Mouse (Mus musculus) megakaryocyte, embryonic 14.5 days (primary cell): ENCODE results near the gene Ube2e1. TPM values are rescaled to one million over a fixed set of nuclear protein-coding genes. Genes with fewer than 3 reads are reported as not detected.

Source experiments
- H3K27me3 ChIP-seq: replicated peaks from 2 replicates; pipeline ENCODE3; 2012; ENCODE audit warnings: inconsistent platforms
- H3K36me3 ChIP-seq: replicated peaks from 2 replicates; pipeline ENCODE3; 2012; ENCODE audit warnings: low read length, inconsistent platforms, mixed read lengths
- H3K4me1 ChIP-seq: 2 replicates; pipeline ENCODE4 v1.6.1; 2012; ENCODE audit warnings: inconsistent platforms
- H3K4me3 ChIP-seq: replicated peaks from 2 replicates; pipeline ENCODE3; 2012; ENCODE audit warnings: moderate library complexity, mild to moderate bottlenecking, inconsistent platforms
- H3K9me3 ChIP-seq: 2 replicates; pipeline ENCODE4 v1.6.1; 2012; ENCODE audit warnings: inconsistent platforms
- FLI1 ChIP-seq: IDR thresholded peaks from 2 replicates; pipeline ENCODE4 v1.6.1; 2012; ENCODE audit warnings: low read length, inconsistent platforms, mixed read lengths
- GATA1 ChIP-seq: IDR thresholded peaks from 3 replicates; pipeline ENCODE4 v1.6.1; 2012; ENCODE audit warnings: mixed read lengths, low read length, inconsistent platforms, borderline replicate concordance
- polyA plus RNA-seq: library from polyadenylated mRNA; stranded (reverse); fragments of >175 nt; gene quantifications from 2 replicates; pipeline ENCODE4 v1.2.3, GENCODE M21; 2012; ENCODE audit warnings: low replicate concordance; ENCODE audit not compliant: insufficient read depth

The Ube2e1 gene
- polyA plus RNA-seq, 1 experiment: 51.6 TPM

- Histone ChIP-seq H3K4me1 (peaks cover 50% of the 10 kb centered on the region), H3K27me3 (no peaks in the 10 kb centered on the region), H3K9me3 (no peaks in the 10 kb centered on the region), H3K36me3 (peaks cover 34% of the 10 kb centered on the region), H3K4me3 (peak overlapping the region; percentile 95)
- no peak for TF ChIP-seq GATA1
- TF ChIP-seq FLI1: no peak
Observed at GRCm38 (mm10) chr14:18330789-18331692, 618 bp downstream of the Ube2e1 start.

- TF ChIP-seq GATA1: no peak
- TF ChIP-seq FLI1: no peak
- Histone ChIP-seq H3K4me1 (peaks cover 38% of the 10 kb centered on the region), H3K36me3 (peaks cover 56% of the 10 kb centered on the region), H3K27me3 (no peaks in the 10 kb centered on the region), H3K9me3 (no peaks in the 10 kb centered on the region), H3K4me3 (peak overlapping the region; percentile 84)
Observed at GRCm38 (mm10) chr14:18326968-18327672, 4.5 kb downstream of the Ube2e1 start.

GRCm38 (mm10) chr14:18317457-18318411 is 13.9 kb downstream of the Ube2e1 start:
- Histone ChIP-seq H3K9me3 (no peaks in the 10 kb centered on the region), H3K4me1 (peaks cover 61% of the 10 kb centered on the region), H3K27me3 (no peaks in the 10 kb centered on the region), H3K36me3 (peaks cover 52% of the 10 kb centered on the region), H3K4me3 (no peak overlapping the region)
- TF ChIP-seq FLI1 (no peak), GATA1 (no peak)

- Histone ChIP-seq H3K27me3 (no peaks in the 10 kb centered on the region), H3K36me3 (peaks cover 29% of the 10 kb centered on the region), H3K9me3 (no peaks in the 10 kb centered on the region), H3K4me3 (no peak overlapping the region), H3K4me1 (peaks cover 69% of the 10 kb centered on the region)
- no peak for TF ChIP-seq GATA1
- TF ChIP-seq FLI1: no peak
Observed at GRCm38 (mm10) chr14:18304165-18304564, 27.5 kb downstream of the Ube2e1 start.

DNA sequence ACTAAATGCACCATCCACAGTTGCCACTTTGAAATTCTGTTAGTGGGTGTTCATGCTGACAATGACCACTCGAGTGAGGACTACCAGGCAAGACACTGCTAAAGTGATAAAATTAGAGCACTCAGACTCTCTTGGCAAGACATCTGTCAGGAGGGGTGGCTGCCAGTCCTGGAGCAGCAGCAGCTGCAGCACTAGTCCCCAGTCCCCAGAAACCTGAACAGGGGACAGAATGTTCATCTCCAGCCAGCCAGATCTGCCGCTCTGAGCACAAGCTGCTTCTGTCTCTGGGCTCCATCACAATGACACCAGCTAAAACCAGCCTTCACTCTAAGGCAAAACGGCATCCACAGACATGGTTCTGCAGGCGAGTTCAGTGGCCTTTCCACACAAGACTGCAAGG is 28.4 kb downstream of the Ube2e1 start:
- no peaks in the 10 kb centered on the region for H3K27me3 ChIP-seq
- H3K9me3 ChIP-seq: no peaks in the 10 kb centered on the region
- TF ChIP-seq FLI1 (no peak), GATA1 (no peak)
- H3K4me3 ChIP-seq: no peak overlapping the region
- H3K36me3 ChIP-seq: peaks cover 37% of the 10 kb centered on the region
- peaks cover 73% of the 10 kb centered on the region for H3K4me1 ChIP-seq

- H3K4me1 ChIP-seq: peaks cover 72% of the 10 kb centered on the region
- no peaks in the 10 kb centered on the region for H3K9me3 ChIP-seq
- H3K27me3 ChIP-seq: no peaks in the 10 kb centered on the region
- H3K36me3 ChIP-seq: peaks cover 40% of the 10 kb centered on the region
- no peak for TF ChIP-seq GATA1
- TF ChIP-seq FLI1: no peak
- H3K4me3 ChIP-seq: no peak overlapping the region
Observed at GRCm38 (mm10) chr14:18302750-18303149, 28.9 kb downstream of the Ube2e1 start.

DNA sequence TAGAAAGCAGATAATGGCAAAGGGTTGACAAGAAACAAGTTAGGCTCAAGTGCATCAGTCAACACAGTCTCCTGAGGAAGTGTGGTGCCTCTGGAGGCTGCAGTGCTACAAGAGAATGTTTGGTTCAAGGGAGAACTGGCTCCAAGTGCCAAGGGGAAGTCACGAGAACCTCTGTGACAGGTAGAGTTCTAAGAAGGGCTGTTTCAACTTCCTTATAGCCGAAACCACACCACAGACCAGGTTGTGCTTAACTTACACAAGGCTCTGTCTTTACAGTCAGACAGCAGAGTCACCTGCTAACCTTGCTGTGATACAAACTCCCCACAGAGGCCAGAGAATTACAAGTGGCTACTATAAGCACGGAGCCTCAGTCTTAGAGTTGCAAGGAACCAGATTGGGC is 30.1 kb downstream of the Ube2e1 start:
- Histone ChIP-seq H3K36me3 (peaks cover 38% of the 10 kb centered on the region), H3K9me3 (no peaks in the 10 kb centered on the region), H3K4me1 (peaks cover 79% of the 10 kb centered on the region), H3K27me3 (no peaks in the 10 kb centered on the region), H3K4me3 (peak overlapping the region; percentile 24)
- no peak for TF ChIP-seq GATA1
- TF ChIP-seq FLI1: no peak

DNA sequence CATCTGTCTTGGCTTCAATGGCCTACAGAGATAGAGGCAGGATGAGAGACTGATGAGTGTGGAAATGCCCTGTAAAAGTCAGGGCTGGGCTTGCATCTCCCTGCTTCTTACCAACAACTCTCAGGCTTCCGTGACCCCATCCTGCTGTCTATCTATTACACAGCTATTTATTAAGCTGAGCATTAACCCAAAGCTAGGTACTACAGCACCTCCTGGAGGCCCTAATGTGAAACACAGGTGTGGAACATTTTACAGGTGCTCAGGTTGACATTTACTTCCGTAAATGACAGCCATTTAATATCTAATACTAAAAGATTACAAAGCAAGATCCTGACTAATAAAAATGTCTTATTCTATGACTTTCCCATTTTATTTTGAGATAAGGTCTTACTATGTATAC is 31.0 kb downstream of the Ube2e1 start:
- Histone ChIP-seq H3K9me3 (no peaks in the 10 kb centered on the region), H3K4me3 (no peak overlapping the region), H3K36me3 (peaks cover 29% of the 10 kb centered on the region), H3K4me1 (peaks cover 76% of the 10 kb centered on the region), H3K27me3 (no peaks in the 10 kb centered on the region)
- no peak for TF ChIP-seq GATA1
- TF ChIP-seq FLI1: no peak

GRCm38 (mm10) chr14:18298874-18299273 is 32.8 kb downstream of the Ube2e1 start:
- Histone ChIP-seq H3K27me3 (no peaks in the 10 kb centered on the region), H3K9me3 (no peaks in the 10 kb centered on the region), H3K4me1 (peaks cover 80% of the 10 kb centered on the region), H3K4me3 (peak overlapping the region; percentile 9), H3K36me3 (peaks cover 22% of the 10 kb centered on the region)
- no peak for TF ChIP-seq GATA1
- TF ChIP-seq FLI1: no peak

- Histone ChIP-seq H3K9me3 (no peaks in the 10 kb centered on the region), H3K4me1 (peaks cover 80% of the 10 kb centered on the region), H3K4me3 (no peak overlapping the region), H3K36me3 (peaks cover 17% of the 10 kb centered on the region), H3K27me3 (no peaks in the 10 kb centered on the region)
- TF ChIP-seq FLI1: no peak
- no peak for TF ChIP-seq GATA1
Observed at GRCm38 (mm10) chr14:18297441-18297840, 34.2 kb downstream of the Ube2e1 start.
